Mouse (Mus musculus) midbrain, embryonic 13.5 days (tissue): ENCODE results near the gene Spsb4. TPM values are rescaled to one million over a fixed set of nuclear protein-coding genes. Genes with fewer than 3 reads are reported as not detected.

Source experiments
- ATAC-seq: fragments of 200-750 bp; cut with Nextera tagmentation; 2 replicates; pipeline ENCODE4 v1.8.0; 2017; ENCODE audit warnings: mild to moderate bottlenecking, moderate TSS enrichment, moderate library complexity
- H3K27ac ChIP-seq: fragments of 300-500 bp; sonication (generic); 2 replicates; pipeline ENCODE4 v1.5.1; 2015; ENCODE audit warnings: inconsistent platforms, mild to moderate bottlenecking, moderate library complexity
- H3K27me3 ChIP-seq: fragments of 300-500 bp; sonication (generic); 2 replicates; pipeline ENCODE4 v1.6.1; 2015; ENCODE audit warnings: mild to moderate bottlenecking, inconsistent platforms
- H3K36me3 ChIP-seq: fragments of 300-500 bp; sonication (generic); 2 replicates; pipeline ENCODE4 v1.6.1; 2015; ENCODE audit warnings: mild to moderate bottlenecking, inconsistent platforms
- H3K4me1 ChIP-seq: fragments of 300-500 bp; sonication (generic); replicated peaks from 2 replicates; pipeline ENCODE4 v1.6.1; 2015; ENCODE audit warnings: inconsistent platforms
- H3K4me2 ChIP-seq: fragments of 300-500 bp; sonication (generic); replicated peaks from 2 replicates; pipeline ENCODE4 v1.6.1; 2015; ENCODE audit warnings: moderate library complexity, mild to moderate bottlenecking, inconsistent platforms
- H3K4me3 ChIP-seq: fragments of 300-500 bp; sonication (generic); replicated peaks from 2 replicates; pipeline ENCODE4 v1.5.1; 2015; ENCODE audit warnings: mild to moderate bottlenecking, inconsistent platforms
- H3K9ac ChIP-seq: fragments of 300-500 bp; sonication (generic); replicated peaks from 2 replicates; pipeline ENCODE4 v1.6.1; 2015; ENCODE audit warnings: mild to moderate bottlenecking, inconsistent platforms
- H3K9me3 ChIP-seq: fragments of 300-500 bp; sonication (generic); 2 replicates; pipeline ENCODE4 v1.6.1; 2016; ENCODE audit warnings: mild to moderate bottlenecking, inconsistent platforms
- WGBS: fragments of 180-500 bp; shearing (Covaris S2); methylation state at CpG from one replicate; pipeline ENCODE4 v1.1.7; 2015; 5-methylcytosine and 5-hydroxymethylcytosine counted together
- polyA plus RNA-seq: library from polyadenylated mRNA; unstranded; fragments of >200 nt; fragmentation: Nextera tagmentation; extraction: Ambion mirVana; gene quantifications from 2 replicates; pipeline ENCODE4 v1.2.1, GENCODE M21; 2015

Spsb4 gene
- polyA plus RNA-seq, 1 experiment from 2014 or later: 64.9 TPM

DNA sequence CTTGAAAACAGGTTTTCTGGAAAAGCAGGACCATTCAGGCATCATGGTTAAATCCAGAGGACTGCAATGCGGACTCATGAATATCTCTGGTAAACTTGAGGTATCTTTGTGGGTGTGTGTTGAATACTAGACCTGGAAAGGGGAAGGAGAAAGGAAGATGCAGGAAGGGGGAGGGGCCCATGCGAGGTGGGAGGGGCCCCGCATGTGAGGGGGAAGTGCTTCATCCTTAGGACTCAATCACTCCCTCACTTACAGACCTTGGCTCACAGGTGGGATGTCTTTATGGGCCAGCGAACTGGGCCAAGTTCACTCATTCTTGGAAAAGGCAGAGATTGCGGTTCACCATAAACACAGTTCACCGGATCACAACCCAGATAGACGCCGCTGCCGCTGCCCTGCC lies 4.9 kb downstream of the Spsb4 start:
- Histone ChIP-seq H3K27me3 (no peaks in the 10 kb centered on the region), H3K4me2 (peak overlapping the region; percentile 39), H3K9ac (peak overlapping the region; percentile 49; the same call in 1 of the 2 replicates), H3K4me1 (peaks cover 78% of the 10 kb centered on the region), H3K4me3 (no peak overlapping the region), H3K36me3 (peaks cover 5% of the 10 kb centered on the region; the same call in 1 of the 2 replicates), H3K9me3 (no peaks in the 10 kb centered on the region), H3K27ac (peak overlapping the region; percentile 85)
- no peak for ATAC-seq
- WGBS: 75% methylated on average over 9 of the region's 9 CpGs

DNA sequence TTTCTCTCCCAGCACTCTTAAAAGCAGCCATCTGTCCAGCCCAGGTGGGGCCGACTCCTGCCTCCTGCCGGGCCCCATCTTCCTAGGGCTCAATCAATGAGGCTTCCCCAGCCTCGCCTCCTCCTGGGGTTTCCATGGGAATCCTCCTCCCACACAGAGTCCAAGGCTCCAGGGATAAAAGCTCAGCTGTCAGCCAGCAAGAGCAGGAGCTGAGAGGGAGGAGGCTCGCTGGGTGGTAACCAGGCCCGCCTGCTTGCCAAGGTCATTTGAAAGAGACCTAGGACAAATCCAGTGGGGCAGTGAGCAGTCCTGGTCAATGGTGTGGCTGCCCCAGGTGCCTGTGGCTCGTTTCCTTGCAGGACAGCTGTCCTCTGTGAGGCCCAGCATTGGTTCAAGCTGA lies 5.5 kb downstream of the Spsb4 start:
- peak overlapping the region; percentile 39 for H3K4me2 ChIP-seq
- peaks cover 10% of the 10 kb centered on the region; the same call in 1 of the 2 replicates for H3K36me3 ChIP-seq
- peak; percentile 63 for ATAC-seq
- no peaks in the 10 kb centered on the region for H3K9me3 ChIP-seq
- H3K4me1 ChIP-seq: peaks cover 78% of the 10 kb centered on the region
- H3K4me3 ChIP-seq: no peak overlapping the region
- peak overlapping the region; percentile 85 for H3K27ac ChIP-seq
- H3K27me3 ChIP-seq: no peaks in the 10 kb centered on the region
- H3K9ac ChIP-seq: peak overlapping the region; percentile 49
- WGBS: 3% methylated on average over 6 of the region's 6 CpGs

DNA sequence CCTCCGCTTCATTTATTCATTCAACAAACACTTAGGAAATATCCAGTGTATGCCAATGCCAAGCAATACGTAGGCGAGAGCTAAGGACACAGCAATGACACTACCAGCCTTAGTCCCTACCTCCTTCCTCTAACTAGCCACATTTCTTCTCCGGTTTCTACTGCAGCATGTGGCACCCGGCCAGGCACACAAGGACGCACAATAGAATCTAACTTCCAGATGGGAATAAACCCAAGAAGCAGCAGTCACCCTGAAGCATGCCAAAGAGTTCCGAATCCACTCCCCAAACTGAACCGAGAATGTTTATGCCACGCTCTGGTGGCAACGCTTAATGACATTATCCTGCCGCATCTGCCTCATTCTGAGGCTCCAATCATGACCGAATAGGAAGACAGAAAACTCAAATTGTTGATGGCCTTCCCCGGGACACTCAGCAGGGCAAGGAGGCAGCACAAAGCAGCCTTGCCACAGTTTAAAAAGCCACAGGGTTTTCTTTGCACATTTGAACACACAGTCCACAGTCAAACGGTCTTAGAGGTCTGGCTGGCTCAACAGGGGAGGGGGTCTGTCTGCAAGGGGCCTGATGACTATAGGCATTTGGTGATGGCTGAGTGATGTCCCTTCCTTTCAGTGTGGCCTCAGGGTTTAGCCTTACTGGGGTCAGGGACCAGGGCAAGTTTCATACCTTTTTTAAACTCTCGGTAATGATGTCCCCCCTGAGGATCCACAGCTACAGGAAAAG lies 7.0 kb downstream of the Spsb4 start:
- no peak for ATAC-seq
- Histone ChIP-seq H3K4me3 (no peak overlapping the region), H3K36me3 (peaks cover 15% of the 10 kb centered on the region; the same call in 1 of the 2 replicates), H3K27ac (peak overlapping the region; percentile 85), H3K4me2 (peak overlapping the region; percentile 39; the same call in 1 of the 2 replicates), H3K27me3 (no peaks in the 10 kb centered on the region), H3K4me1 (peaks cover 67% of the 10 kb centered on the region), H3K9ac (no peak overlapping the region), H3K9me3 (no peaks in the 10 kb centered on the region; the same call in 1 of the 2 replicates)
- 39% methylated on average over 15 of the region's 15 CpGs for WGBS

DNA sequence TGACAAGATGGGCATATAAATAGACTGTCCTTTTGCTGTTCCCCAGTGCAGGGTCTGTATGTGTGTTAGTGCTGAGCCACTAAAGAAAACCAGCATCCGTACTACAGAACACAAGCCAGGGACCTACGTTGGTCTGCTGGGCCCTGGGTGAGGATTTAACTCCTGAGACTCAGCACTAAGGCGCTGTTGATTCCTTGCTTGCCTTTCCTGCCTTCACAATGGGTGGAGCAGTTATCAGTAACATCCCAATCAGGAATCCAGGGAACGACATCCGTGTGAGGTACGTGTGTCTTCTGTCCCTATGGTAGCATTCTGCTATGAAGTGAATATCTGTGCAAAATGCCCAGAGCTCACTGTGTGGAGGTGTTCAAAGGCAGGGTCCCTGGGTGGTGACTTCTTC lies 8.2 kb downstream of the Spsb4 start:
- ATAC-seq: no peak
- Histone ChIP-seq H3K36me3 (peaks cover 15% of the 10 kb centered on the region; the same call in 1 of the 2 replicates), H3K27ac (no peak overlapping the region), H3K4me3 (no peak overlapping the region), H3K9me3 (no peaks in the 10 kb centered on the region; the same call in 1 of the 2 replicates), H3K4me2 (no peak overlapping the region), H3K9ac (no peak overlapping the region), H3K27me3 (no peaks in the 10 kb centered on the region), H3K4me1 (peaks cover 55% of the 10 kb centered on the region)
- WGBS: 88% methylated on average over 6 of the region's 6 CpGs

DNA sequence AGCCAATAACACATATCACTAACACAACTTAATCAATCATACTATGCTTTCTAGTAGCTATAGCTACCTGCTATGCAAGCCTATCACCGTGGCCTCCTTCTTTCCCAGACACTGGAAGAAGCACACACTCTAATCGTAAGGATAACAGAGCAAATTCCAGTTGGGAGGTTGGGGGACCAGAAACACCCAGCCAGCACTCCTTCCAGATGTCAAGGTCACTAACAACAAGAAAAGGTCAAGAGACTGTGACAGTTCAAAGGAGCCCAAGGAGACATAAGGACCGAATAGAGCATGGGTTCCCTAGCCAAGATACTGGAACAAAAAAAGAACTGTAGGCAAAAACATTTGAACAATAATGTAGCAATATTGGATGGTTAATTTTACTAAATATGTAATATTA lies 13.9 kb downstream of the Spsb4 start:
- Histone ChIP-seq H3K27ac (no peak overlapping the region), H3K4me2 (no peak overlapping the region), H3K27me3 (no peaks in the 10 kb centered on the region), H3K9me3 (no peaks in the 10 kb centered on the region; the same call in 1 of the 2 replicates), H3K4me1 (peaks cover 17% of the 10 kb centered on the region), H3K4me3 (no peak overlapping the region), H3K9ac (no peak overlapping the region), H3K36me3 (peaks cover 15% of the 10 kb centered on the region; the same call in 1 of the 2 replicates)
- ATAC-seq: no peak
- WGBS: 64% methylated on average over 3 of the region's 3 CpGs

DNA sequence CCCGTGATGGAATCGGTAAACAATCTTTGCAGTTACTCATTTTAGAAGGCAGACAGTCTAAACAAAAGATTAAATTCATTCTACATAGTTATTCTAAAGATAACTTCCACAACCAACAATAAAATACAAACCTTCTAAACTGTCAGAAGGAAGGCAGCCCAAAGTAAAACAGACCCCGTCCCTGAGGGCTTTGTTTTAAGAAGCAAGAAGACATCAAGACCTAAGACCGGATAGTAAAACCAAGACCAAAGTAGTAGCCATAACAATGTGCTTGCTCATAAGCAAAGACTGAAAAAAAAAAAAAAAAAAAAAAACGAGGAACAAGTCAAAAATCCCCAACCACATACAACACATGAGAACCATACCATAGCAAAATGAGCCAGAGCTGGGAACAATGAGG lies 15.5 kb downstream of the Spsb4 start:
- Histone ChIP-seq H3K4me2 (no peak overlapping the region), H3K4me3 (no peak overlapping the region), H3K9ac (no peak overlapping the region), H3K4me1 (peaks cover 17% of the 10 kb centered on the region), H3K27ac (no peak overlapping the region), H3K36me3 (peaks cover 5% of the 10 kb centered on the region; the same call in 1 of the 2 replicates), H3K27me3 (no peaks in the 10 kb centered on the region), H3K9me3 (no peaks in the 10 kb centered on the region; the same call in 1 of the 2 replicates)
- no peak for ATAC-seq
- WGBS: 83% methylated on average over 5 of the region's 5 CpGs

DNA sequence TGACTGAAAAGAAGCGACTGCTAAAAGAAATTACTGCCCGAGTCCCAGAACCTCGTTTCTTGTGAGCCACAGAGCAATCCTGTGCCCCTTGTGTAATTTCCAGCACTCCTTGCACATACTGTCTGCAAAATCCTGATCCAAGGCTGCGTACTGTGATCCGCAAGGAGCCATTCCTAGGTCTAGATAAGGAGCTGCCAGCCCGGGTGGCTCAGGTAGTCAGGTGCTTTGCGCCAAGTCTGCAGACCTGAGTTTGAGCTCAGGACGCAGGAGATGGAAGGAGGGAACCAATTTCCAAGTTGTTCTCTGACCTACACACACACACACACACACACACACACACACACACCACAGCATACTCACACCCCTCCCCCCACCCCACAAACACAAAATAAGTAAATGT lies 16.0 kb downstream of the Spsb4 start:
- no peak for ATAC-seq
- Histone ChIP-seq H3K9me3 (no peaks in the 10 kb centered on the region), H3K9ac (no peak overlapping the region), H3K36me3 (no peaks in the 10 kb centered on the region), H3K4me3 (no peak overlapping the region), H3K4me2 (no peak overlapping the region), H3K27me3 (no peaks in the 10 kb centered on the region), H3K27ac (no peak overlapping the region; the same call in 1 of the 2 replicates), H3K4me1 (peaks cover 17% of the 10 kb centered on the region)
- 91% methylated on average over 8 of the region's 8 CpGs for WGBS

DNA sequence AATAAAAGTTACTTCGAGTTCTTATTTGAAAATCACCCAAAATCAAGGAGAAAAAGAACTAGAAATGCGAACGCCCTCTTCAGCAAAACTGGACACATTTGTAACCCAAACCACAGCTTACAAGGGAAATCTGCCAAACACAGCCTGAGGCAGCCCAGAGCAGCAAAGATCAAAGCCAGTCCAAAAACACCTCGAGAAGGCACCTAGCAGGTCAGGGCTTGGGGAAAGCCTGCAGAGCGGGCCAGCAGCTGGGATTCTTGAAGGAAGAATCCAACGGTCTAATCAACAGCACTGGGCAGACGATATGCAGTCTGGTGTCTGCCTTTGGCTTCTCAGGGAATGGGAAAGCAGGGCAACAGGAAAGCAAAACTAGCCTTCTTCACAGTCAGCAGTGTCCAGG lies 16.6 kb downstream of the Spsb4 start:
- ATAC-seq: no peak
- Histone ChIP-seq H3K9me3 (no peaks in the 10 kb centered on the region), H3K4me3 (no peak overlapping the region), H3K27ac (no peak overlapping the region), H3K9ac (no peak overlapping the region), H3K27me3 (no peaks in the 10 kb centered on the region), H3K4me1 (peaks cover 17% of the 10 kb centered on the region), H3K36me3 (no peaks in the 10 kb centered on the region), H3K4me2 (no peak overlapping the region)
- WGBS: 79% methylated on average over 7 of the region's 7 CpGs

DNA sequence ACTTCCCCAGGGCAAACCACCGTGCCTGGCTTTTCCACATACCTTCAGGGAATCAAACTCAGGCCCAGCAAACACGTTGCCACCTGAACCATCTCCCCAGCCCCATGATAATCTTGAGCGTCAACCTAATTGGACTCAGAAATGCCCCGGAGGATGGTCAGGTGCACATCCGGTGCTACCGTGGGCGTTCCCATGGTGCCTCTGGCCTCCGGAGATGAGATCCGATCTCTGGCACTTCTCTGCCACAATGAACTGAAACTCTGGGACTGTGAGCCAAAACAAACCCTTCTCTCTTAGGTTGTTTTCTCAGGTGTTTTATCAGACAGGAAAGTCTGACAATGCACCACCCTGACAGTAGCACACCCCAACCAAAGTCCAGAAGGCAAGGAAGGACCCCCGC lies 17.2 kb downstream of the Spsb4 start:
- Histone ChIP-seq H3K4me2 (no peak overlapping the region), H3K27ac (no peak overlapping the region), H3K4me1 (peaks cover 17% of the 10 kb centered on the region), H3K27me3 (no peaks in the 10 kb centered on the region), H3K9ac (no peak overlapping the region), H3K9me3 (no peaks in the 10 kb centered on the region), H3K36me3 (no peaks in the 10 kb centered on the region), H3K4me3 (no peak overlapping the region)
- no peak for ATAC-seq
- 83% methylated on average over 10 of the region's 10 CpGs for WGBS

DNA sequence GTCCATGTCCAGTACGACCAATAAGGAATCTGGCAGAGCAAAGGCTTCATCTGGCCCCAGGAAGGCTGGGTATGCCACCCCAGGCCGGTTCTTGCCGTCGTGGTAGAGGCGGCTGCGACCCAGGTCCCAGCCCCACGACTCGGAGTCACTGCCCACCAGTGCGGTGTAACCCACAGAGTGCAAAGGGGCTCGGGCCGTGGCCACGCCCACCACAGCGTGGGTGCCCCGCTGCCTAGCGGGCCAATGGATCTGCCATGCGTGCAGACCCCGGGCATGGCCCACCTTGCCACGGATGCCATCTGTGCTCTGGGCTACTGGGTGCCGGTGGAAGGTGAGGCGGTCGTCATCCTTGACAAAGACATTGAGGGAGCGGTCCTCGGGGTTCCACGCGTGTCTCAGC lies 22.9 kb downstream of the Spsb4 start:
- Histone ChIP-seq H3K27me3 (no peaks in the 10 kb centered on the region), H3K9me3 (no peaks in the 10 kb centered on the region), H3K27ac (no peak overlapping the region), H3K9ac (no peak overlapping the region), H3K4me1 (peaks cover 40% of the 10 kb centered on the region), H3K36me3 (peaks cover 10% of the 10 kb centered on the region), H3K4me3 (no peak overlapping the region), H3K4me2 (no peak overlapping the region)
- WGBS: over 99% methylated on average over 25 of the region's 25 CpGs
- ATAC-seq: no peak

DNA sequence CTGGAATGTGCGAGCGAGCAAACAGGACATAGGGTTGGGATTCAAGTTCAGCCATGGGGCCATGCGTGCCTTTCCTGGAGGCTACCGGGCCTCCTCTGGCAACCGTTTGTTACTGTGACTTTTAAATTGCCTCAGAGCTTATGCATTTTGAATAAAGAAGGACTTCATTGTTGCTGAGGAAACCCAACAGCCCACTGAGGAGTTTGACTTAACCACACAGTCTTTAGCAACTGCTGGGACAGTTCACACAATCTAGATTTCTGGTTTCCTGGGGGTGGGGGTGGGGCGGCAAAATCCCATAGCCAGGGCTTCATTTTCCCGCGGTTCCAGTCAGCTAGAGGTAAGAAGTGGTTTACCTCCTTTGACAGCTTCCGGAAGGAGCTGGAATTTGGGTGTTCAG lies 23.9 kb downstream of the Spsb4 start:
- H3K36me3 ChIP-seq: peaks cover 10% of the 10 kb centered on the region
- no peak overlapping the region for H3K27ac ChIP-seq
- no peak overlapping the region for H3K9ac ChIP-seq
- H3K9me3 ChIP-seq: no peaks in the 10 kb centered on the region
- 89% methylated on average over 9 of the region's 9 CpGs for WGBS
- no peaks in the 10 kb centered on the region for H3K27me3 ChIP-seq
- no peak overlapping the region for H3K4me3 ChIP-seq
- peaks cover 50% of the 10 kb centered on the region for H3K4me1 ChIP-seq
- no peak overlapping the region for H3K4me2 ChIP-seq
- no peak for ATAC-seq

DNA sequence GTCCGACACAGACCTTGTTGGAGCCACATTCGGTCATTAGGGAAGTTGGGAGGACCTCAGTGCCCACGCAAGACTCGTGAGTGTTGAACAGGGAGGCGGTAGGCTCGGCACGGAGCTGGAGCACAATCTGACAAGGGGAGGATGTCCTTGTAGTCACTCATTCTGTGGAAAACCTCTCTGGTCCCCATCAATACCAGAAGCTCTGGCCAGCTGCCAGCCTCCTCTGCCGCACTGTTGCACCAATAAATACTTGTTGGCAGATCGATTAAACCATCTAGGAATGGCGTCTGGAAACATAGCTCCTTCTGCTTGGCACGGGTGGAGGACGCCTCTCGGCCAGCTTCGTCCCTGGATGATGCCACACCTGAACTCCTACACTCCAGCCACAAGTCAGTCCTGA lies 27.5 kb downstream of the Spsb4 start:
- no peak for ATAC-seq
- WGBS: 72% methylated on average over 14 of the region's 14 CpGs
- Histone ChIP-seq H3K27ac (peak overlapping the region; percentile 54; the same call in 1 of the 2 replicates), H3K4me2 (no peak overlapping the region), H3K9me3 (no peaks in the 10 kb centered on the region), H3K36me3 (peaks cover 9% of the 10 kb centered on the region), H3K9ac (peak overlapping the region; percentile 28; the same call in 1 of the 2 replicates), H3K4me1 (peaks cover 86% of the 10 kb centered on the region), H3K27me3 (no peaks in the 10 kb centered on the region), H3K4me3 (no peak overlapping the region)
